Mouse (Mus musculus) MEL (cell line): ENCODE data around the gene Dock11.

Experiments used
- CTCF ChIP-seq, 3 experiments: IDR thresholded peaks in 2 of 3; conservative IDR thresholded peaks in 1 of 3; 2 replicates each; pipeline ENCODE4 v1.5.1; 2011 to 2012; ENCODE audit warnings: low read length in 3 of 3, low read depth in 2 of 3, mild to moderate bottlenecking in 2 of 3, improper control_type of control experiment in 1 of 3, inconsistent platforms in 1 of 3, mixed read lengths in 1 of 3, moderate library complexity in 1 of 3; ENCODE audit not compliant: control insufficient read depth in 1 of 3, insufficient read depth in 1 of 3, poor library complexity in 1 of 3, severe bottlenecking in 1 of 3
- EP300 ChIP-seq, 2 experiments: IDR thresholded peaks; 2 replicates each; pipeline ENCODE4 v1.6.1; 2011; ENCODE audit warnings: improper control_type of control experiment in 2 of 2, low read length in 2 of 2, low read depth in 1 of 2, mild to moderate bottlenecking in 1 of 2
- GATA1 ChIP-seq: IDR thresholded peaks from 2 replicates; pipeline ENCODE4 v1.6.1; 2011; ENCODE audit warnings: low read depth, low read length, improper control_type of control experiment
- HCFC1 ChIP-seq: IDR thresholded peaks from 2 replicates; pipeline ENCODE4 v1.6.1; 2012; ENCODE audit warnings: low read depth, mild to moderate bottlenecking, inconsistent platforms, low read length, improper control_type of control experiment, moderate library complexity
- NRF1 ChIP-seq: IDR thresholded peaks from 2 replicates; pipeline ENCODE4 v1.6.1; 2014; ENCODE audit warnings: low read depth, mild to moderate bottlenecking, inconsistent platforms, low read length, improper control_type of control experiment, moderate library complexity; ENCODE audit not compliant: poor library complexity, insufficient read depth, severe bottlenecking
- POLR2A ChIP-seq, 2 experiments: IDR thresholded peaks; 2 replicates each; pipeline ENCODE4 v1.6.1; 2011 to 2012; ENCODE audit warnings: low read length in 2 of 2, mild to moderate bottlenecking in 2 of 2, control low read depth in 1 of 2, improper control_type of control experiment in 1 of 2, low read depth in 1 of 2, moderate library complexity in 1 of 2; ENCODE audit not compliant: control insufficient read depth in 1 of 2, insufficient read depth in 1 of 2, poor library complexity in 1 of 2

- TF ChIP-seq NRF1 (no peak), GATA1 (no peak), EP300 (IDR thresholded peaks at IDR 0.05; ENCODE audit: low read depth in 1 of 2, low read length in 2 of 2) (no peak), CTCF (IDR thresholded peaks at IDR 0.05 in 2 of 3, conservative IDR thresholded peaks at IDR 0.05 in 1 of 3; ENCODE audit: control insufficient read depth in 1 of 3, insufficient read depth in 1 of 3, low read depth in 2 of 3, low read length in 3 of 3, poor library complexity in 1 of 3, severe bottlenecking in 1 of 3) (no peak), POLR2A (IDR thresholded peaks at IDR 0.05; ENCODE audit: control insufficient read depth in 1 of 2, insufficient read depth in 1 of 2, low read depth in 1 of 2, low read length in 2 of 2, poor library complexity in 1 of 2) (no peak), HCFC1 (no peak)
These were observed 212.3 kb downstream of the Dock11 start for GRCm38 (mm10) chrX:36100883-36101282.
